9 mouse cellular contexts compared by ENCODE assay signal in genomic region chr14:27349828-27350729, GRCm38 (mm10).
A peak's percentile ranks its signal among the peaks of the same experiment; 100 is the strongest.
DNase-seq lines count a peak whose midpoint lies in the region; ATAC-seq and TF ChIP-seq lines count a peak whose summit lies in the region.
"Had no signal": no experiment of that assay in that cellular context is flagged by ENCODE, and none has a peak within 500 bp of the region (broad histone marks: within the 10 kb centered on the region; RNA-seq: fewer than 3 reads in every experiment).

No protein-coding gene starts in this region.

- H3K4me1 ChIP-seq in lung, embryonic 16.5 days (replicated peaks; ENCODE audit: control insufficient read depth, insufficient read depth, low read length): peaks cover 32% of the 10 kb centered on the region
- peaks cover 60% of the 10 kb centered on the region for H3K4me1 ChIP-seq in heart, embryonic 16.5 days (ENCODE audit: control insufficient read depth, insufficient read depth, low read length)
- peaks cover 76% of the 10 kb centered on the region for H3K4me1 ChIP-seq in liver, postnatal 0 days (ENCODE audit: insufficient read depth)

- WGBS in lung, embryonic 16.5 days: 73% methylated on average over 17 of the region's 17 CpGs
- WGBS in heart, embryonic 16.5 days: 41% methylated on average over 17 of the region's 17 CpGs
- 47% methylated on average over 17 of the region's 17 CpGs for WGBS in liver, postnatal 0 days (ENCODE audit: insufficient replicate concordance)

- peak; percentile 99 for TF ChIP-seq EP300 in liver, postnatal 0 days (IDR thresholded peaks at IDR 0.05; ENCODE audit: low read depth)

- no peaks in the 10 kb centered on the region for H3K9me3 ChIP-seq in lung, embryonic 16.5 days (ENCODE audit: control insufficient read depth, low read length)
- no peaks in the 10 kb centered on the region for H3K9me3 ChIP-seq in heart, embryonic 16.5 days (replicated peaks; ENCODE audit: control insufficient read depth, low read length)
- H3K9me3 ChIP-seq in liver, postnatal 0 days (ENCODE audit: low read length): no peaks in the 10 kb centered on the region

- H3K4me3 ChIP-seq in lung, embryonic 16.5 days (ENCODE audit: low read length): no peak overlapping the region
- no peak overlapping the region for H3K4me3 ChIP-seq in heart, embryonic 16.5 days (ENCODE audit: low read length)
- H3K4me3 ChIP-seq in liver, postnatal 0 days (ENCODE audit: low read depth, low read length): 0 out of 2 replicates have a peak overlapping the region, but pooled peaks have one; percentile 11

- no peaks in the 10 kb centered on the region for H3K36me3 ChIP-seq in lung, embryonic 16.5 days (ENCODE audit: control insufficient read depth, insufficient read depth, low read length)
- no peaks in the 10 kb centered on the region for H3K36me3 ChIP-seq in heart, embryonic 16.5 days (ENCODE audit: control insufficient read depth, insufficient read depth)
- no peaks in the 10 kb centered on the region for H3K36me3 ChIP-seq in liver, postnatal 0 days (replicated peaks; ENCODE audit: insufficient read depth, low read length)

- ATAC-seq in lung, embryonic 16.5 days (ENCODE audit: low read depth): no peak
- ATAC-seq in heart, embryonic 16.5 days (replicated peaks; ENCODE audit: extremely low read depth, insufficient read depth, low FRiP score): 0 out of 2 replicates have a peak, but pooled peaks have one; percentile 15
- ATAC-seq in liver, postnatal 0 days: peak; percentile 85
- ATAC-seq in erythroid progenitor cell, adult 5-6 weeks (replicated peaks; ENCODE audit: low FRiP score, poor library complexity, severe bottlenecking): no peak
- ATAC-seq: activated CD4-positive, CD25-positive, alpha-beta regulatory T cell, adult 4 months had no signal

- peak overlapping the region; percentile 92 for H3K27ac ChIP-seq in lung, embryonic 16.5 days (ENCODE audit: low read length)
- H3K27ac ChIP-seq in heart, embryonic 16.5 days (ENCODE audit: low read length): peak overlapping the region; percentile 91
- H3K27ac ChIP-seq in liver, postnatal 0 days (ENCODE audit: low read depth): peak overlapping the region; percentile 80

- H3K9ac ChIP-seq in lung, embryonic 16.5 days (ENCODE audit: low read length): no peak overlapping the region
- H3K9ac ChIP-seq in heart, embryonic 16.5 days (ENCODE audit: low read length): peak overlapping the region; percentile 54
- H3K9ac ChIP-seq in liver, postnatal 0 days (replicated peaks): peak overlapping the region; percentile 49

- H3K4me2 ChIP-seq in lung, embryonic 16.5 days (ENCODE audit: low read depth, low read length): no peak overlapping the region
- H3K4me2 ChIP-seq in heart, embryonic 16.5 days (ENCODE audit: low read depth, low read length): no peak overlapping the region
- H3K4me2 ChIP-seq in liver, postnatal 0 days (ENCODE audit: low read depth, low read length): peak overlapping the region; percentile 62

- TF ChIP-seq CTCF in liver, postnatal 0 days (IDR thresholded peaks at IDR 0.05; ENCODE audit: low read depth): no peak

- peak; percentile 32 for DNase-seq in adrenal gland, postnatal 10 days
- no peak for DNase-seq in adrenal gland, adult 18-20 months (ENCODE audit: low spot score in 2 of 2)
- DNase-seq in lung, adult 18-20 months: no peak
- DNase-seq in liver, postnatal 0 days: peak; percentile 54
- no peak for DNase-seq in cerebellum, postnatal 36 days

- H3K27me3 ChIP-seq in lung, embryonic 16.5 days (ENCODE audit: control insufficient read depth, insufficient read depth, low read depth, low read length): no peaks in the 10 kb centered on the region
- no peaks in the 10 kb centered on the region for H3K27me3 ChIP-seq in heart, embryonic 16.5 days (ENCODE audit: control insufficient read depth, insufficient read depth, low read length)
- H3K27me3 ChIP-seq in liver, postnatal 0 days (ENCODE audit: insufficient read depth, low read length): no peaks in the 10 kb centered on the region

Comparison
In these comparisons a context has a peak if more than half of its experiments do, and no peak if none do; other contexts are left out.
1. DNase-seq: peak in adrenal gland, postnatal 10 days (single experiment) and liver, postnatal 0 days (single experiment); none in adrenal gland, adult 18-20 months (0 of 2), lung, adult 18-20 months (0 of 2) and cerebellum, postnatal 36 days (0 of 2).
2. ATAC-seq: peak in heart, embryonic 16.5 days (single experiment) and liver, postnatal 0 days (single experiment); none in lung, embryonic 16.5 days (single experiment) and erythroid progenitor cell, adult 5-6 weeks (single experiment).
3. Peak in every context shown above with its lines, with median percentiles within 50 percentile points of each other: H3K27ac ChIP-seq.